Mouse (Mus musculus) liver, postnatal 0 days (tissue): Measurements from ENCODE around the gene Fndc7.

Experiments
- CTCF ChIP-seq: sonication (generic); IDR thresholded peaks from 2 replicates; pipeline ENCODE4 v1.5.1; 2016; ENCODE audit warnings: antibody characterized with exemption, low read depth
- EP300 ChIP-seq: IDR thresholded peaks from 2 replicates; pipeline ENCODE4 v1.6.1; 2016; ENCODE audit warnings: antibody characterized with exemption, low read depth, mild to moderate bottlenecking

GRCm38 (mm10) chr3:108865129-108865528, 24.7 kb downstream of the Fndc7 start:
- TF ChIP-seq CTCF (no peak), EP300 (no peak)
